Mouse (Mus musculus): ENCODE measurements at regions not wholly inside any gene's neighbourhood (a gene's known extent, or its start where the extent isn't known, plus 50 kb on each side); places are given as distances from the start of the nearest gene placed in this dataset.

DNA sequence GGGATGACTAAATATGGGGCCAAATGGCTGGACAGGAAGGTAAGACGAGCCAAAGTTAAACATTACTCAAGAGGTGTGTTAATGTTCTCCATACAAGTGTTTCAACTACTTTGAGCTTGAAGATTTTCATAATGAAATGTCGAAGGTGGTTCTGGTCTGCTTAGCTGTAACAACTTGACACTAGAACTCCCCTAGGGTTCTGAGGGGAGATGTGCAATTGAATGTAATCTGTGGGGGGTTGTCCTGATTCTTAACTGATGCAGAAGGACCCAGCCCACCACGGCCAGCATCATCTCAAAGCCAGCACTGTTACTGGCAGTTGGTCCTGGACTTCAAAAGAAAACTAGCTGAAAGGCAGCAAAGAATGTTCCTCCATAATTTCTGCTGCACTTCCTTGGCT is 55.3 kb downstream of the Gpr88 start:
- no peak overlapping the region for H3ac ChIP-seq (ENCODE audit: control insufficient read depth, insufficient read length)
- no peaks in the 10 kb centered on the region for H3K79me2 ChIP-seq (ENCODE audit: control insufficient read depth, insufficient read depth)
- no peaks in the 10 kb centered on the region for H3K36me3 ChIP-seq (ENCODE audit: control insufficient read depth, insufficient read depth)
- no peak overlapping the region for H3K4me3 ChIP-seq
- no peak overlapping the region for H3K4me2 ChIP-seq (ENCODE audit: low read depth)
- TF ChIP-seq SRF (IDR thresholded peaks at IDR 0.05; ENCODE audit: control insufficient read depth, insufficient read length, low read depth) (no peak), MYOG (IDR thresholded peaks at IDR 0.05; ENCODE audit: control insufficient read depth in 1 of 3, insufficient read depth in 1 of 3, insufficient read length in 2 of 3, low read depth in 2 of 3) (no peak), TCF3 (IDR thresholded peaks at IDR 0.05; ENCODE audit: insufficient read length, low read depth) (no peak), TCF12 (IDR thresholded peaks at IDR 0.05; ENCODE audit: insufficient read depth, poor library complexity, severe bottlenecking) (no peak), USF1 (IDR thresholded peaks at IDR 0.05; ENCODE audit: low read depth) (no peak), E2F4 (IDR thresholded peaks at IDR 0.05; ENCODE audit: insufficient read depth) (no peak), REST (IDR thresholded peaks at IDR 0.05; ENCODE audit: insufficient read depth, insufficient read length) (no peak), MYOD1 (IDR thresholded peaks at IDR 0.05; ENCODE audit: control insufficient read depth in 1 of 3, insufficient read length in 2 of 3, low read depth in 2 of 3) (no peak), POLR2A (IDR thresholded peaks at IDR 0.05; ENCODE audit: insufficient read length, low read depth) (no peak)
- no peaks in the 10 kb centered on the region for H3K27me3 ChIP-seq (ENCODE audit: control insufficient read depth, insufficient read depth, insufficient read length)

DNA sequence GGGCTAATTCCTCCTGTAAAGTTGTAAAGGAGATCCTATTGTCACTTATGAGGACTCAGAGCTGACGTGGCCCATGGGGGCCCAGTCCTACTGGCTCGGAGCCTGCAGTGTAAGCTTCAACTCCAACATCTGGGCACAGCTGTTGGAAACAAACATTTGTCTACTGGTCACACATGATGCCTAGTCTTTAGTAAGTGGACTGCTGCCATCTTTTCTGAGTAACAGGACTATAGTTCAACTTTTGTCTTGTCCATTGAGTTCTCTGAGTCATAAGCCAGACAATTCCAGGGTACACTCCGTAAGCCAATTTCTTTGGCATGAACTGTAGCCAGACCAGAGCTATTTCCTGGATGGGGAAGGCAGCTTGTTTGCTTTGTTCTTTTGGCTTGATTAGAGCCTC is 58.6 kb downstream of the Gpr88 start:
- peak overlapping the region; percentile 45 for H3K4me2 ChIP-seq (ENCODE audit: low read depth)
- no peak overlapping the region for H3K4me3 ChIP-seq
- no peak overlapping the region for H3ac ChIP-seq (ENCODE audit: control insufficient read depth, insufficient read length)
- H3K36me3 ChIP-seq (ENCODE audit: control insufficient read depth, insufficient read depth) = no peaks in the 10 kb centered on the region
- TF ChIP-seq USF1 (IDR thresholded peaks at IDR 0.05; ENCODE audit: low read depth) (no peak), CEBPB (IDR thresholded peaks at IDR 0.05; ENCODE audit: insufficient read depth, poor library complexity, severe bottlenecking) (no peak), TCF3 (IDR thresholded peaks at IDR 0.05; ENCODE audit: insufficient read length, low read depth) (no peak), POLR2AphosphoS2 (IDR thresholded peaks at IDR 0.05; ENCODE audit: insufficient read length, low read depth) (no peak), TCF12 (IDR thresholded peaks at IDR 0.05; ENCODE audit: insufficient read depth, poor library complexity, severe bottlenecking) (no peak), MAX (IDR thresholded peaks at IDR 0.05; ENCODE audit: low read depth) (no peak), SRF (IDR thresholded peaks at IDR 0.05; ENCODE audit: control insufficient read depth, insufficient read length, low read depth) (no peak), MYOD1 (IDR thresholded peaks at IDR 0.05; ENCODE audit: control insufficient read depth in 1 of 3, insufficient read length in 2 of 3, low read depth in 2 of 3) (peak in 1 of 3 experiments; percentile 8), REST (IDR thresholded peaks at IDR 0.05; ENCODE audit: insufficient read depth, insufficient read length) (no peak)
- H3K79me2 ChIP-seq (ENCODE audit: control insufficient read depth, insufficient read depth) = no peaks in the 10 kb centered on the region
- no peaks in the 10 kb centered on the region for H3K27me3 ChIP-seq (ENCODE audit: control insufficient read depth, insufficient read depth, insufficient read length)

DNA sequence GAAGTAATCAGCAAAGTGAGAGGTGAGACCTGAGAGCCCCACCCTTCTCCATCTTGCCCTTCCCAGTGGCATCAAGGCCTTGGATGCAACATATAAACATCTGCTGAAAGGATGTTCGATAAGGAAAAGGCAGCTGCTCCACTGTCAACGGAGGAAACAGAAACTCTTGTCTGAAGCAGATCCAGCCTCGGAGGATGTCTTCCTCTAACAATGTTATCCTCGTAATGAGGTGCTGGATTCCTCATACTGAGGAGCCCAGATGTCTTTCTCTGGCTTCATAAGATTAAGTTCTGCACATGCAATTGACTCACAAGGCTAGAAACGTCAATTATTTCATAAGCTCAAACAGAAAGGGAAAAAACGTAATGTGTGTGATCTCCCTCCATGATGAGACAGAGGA is 61.8 kb upstream of the Vcam1 start:
- H3K27me3 ChIP-seq (ENCODE audit: control insufficient read depth, insufficient read depth, insufficient read length) = no peaks in the 10 kb centered on the region
- no peaks in the 10 kb centered on the region for H3K79me2 ChIP-seq (ENCODE audit: control insufficient read depth, insufficient read depth)
- TF ChIP-seq POLR2AphosphoS2 (IDR thresholded peaks at IDR 0.05; ENCODE audit: insufficient read length, low read depth) = no peak
- TF ChIP-seq E2F4 (IDR thresholded peaks at IDR 0.05; ENCODE audit: insufficient read depth) = no peak
- no peak for TF ChIP-seq CEBPB (IDR thresholded peaks at IDR 0.05; ENCODE audit: insufficient read depth, poor library complexity, severe bottlenecking)
- no peak for TF ChIP-seq USF1 (IDR thresholded peaks at IDR 0.05; ENCODE audit: low read depth)
- TF ChIP-seq MYOD1 (IDR thresholded peaks at IDR 0.05; ENCODE audit: control insufficient read depth in 1 of 3, insufficient read length in 2 of 3, low read depth in 2 of 3) = no peak
- no peak for TF ChIP-seq MAX (IDR thresholded peaks at IDR 0.05; ENCODE audit: low read depth)
- no peak overlapping the region for H3K4me3 ChIP-seq
- H3K4me2 ChIP-seq (ENCODE audit: low read depth) = no peak overlapping the region
- H3K36me3 ChIP-seq (ENCODE audit: control insufficient read depth, insufficient read depth) = no peaks in the 10 kb centered on the region
- no peak overlapping the region for H3ac ChIP-seq (ENCODE audit: control insufficient read depth, insufficient read length)

DNA sequence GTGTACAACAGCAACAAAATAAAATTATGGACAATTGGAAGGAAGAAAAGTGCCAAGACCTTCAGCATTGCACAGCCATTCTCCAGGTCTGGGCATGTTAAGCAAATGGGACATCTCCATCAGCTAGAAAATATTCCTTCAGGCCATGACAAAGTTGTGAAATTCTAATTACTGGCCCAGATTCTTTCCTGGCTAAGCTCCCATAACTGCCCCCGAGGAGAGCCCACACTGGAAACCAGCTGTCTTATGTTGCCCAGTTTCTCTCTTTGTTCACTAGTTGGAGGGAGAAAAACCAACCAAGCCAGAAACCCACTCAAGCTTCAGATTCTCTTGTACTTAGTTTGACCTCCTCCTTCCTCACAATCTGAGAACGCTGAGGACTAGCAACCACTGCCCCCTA is 61.2 kb upstream of the Vcam1 start:
- no peak overlapping the region for H3K4me3 ChIP-seq
- TF ChIP-seq MYOG (IDR thresholded peaks at IDR 0.05; ENCODE audit: control insufficient read depth in 1 of 3, insufficient read depth in 1 of 3, insufficient read length in 2 of 3, low read depth in 2 of 3) = no peak
- no peak for TF ChIP-seq MAX (IDR thresholded peaks at IDR 0.05; ENCODE audit: low read depth)
- no peak for TF ChIP-seq MYOD1 (IDR thresholded peaks at IDR 0.05; ENCODE audit: control insufficient read depth in 1 of 3, insufficient read length in 2 of 3, low read depth in 2 of 3)
- no peak for TF ChIP-seq USF1 (IDR thresholded peaks at IDR 0.05; ENCODE audit: low read depth)
- TF ChIP-seq POLR2AphosphoS2 (IDR thresholded peaks at IDR 0.05; ENCODE audit: insufficient read length, low read depth) = no peak
- TF ChIP-seq TCF3 (IDR thresholded peaks at IDR 0.05; ENCODE audit: insufficient read length, low read depth) = no peak
- no peak for TF ChIP-seq CEBPB (IDR thresholded peaks at IDR 0.05; ENCODE audit: insufficient read depth, poor library complexity, severe bottlenecking)
- no peak for TF ChIP-seq POLR2A (IDR thresholded peaks at IDR 0.05; ENCODE audit: insufficient read length, low read depth)
- TF ChIP-seq TCF12 (IDR thresholded peaks at IDR 0.05; ENCODE audit: insufficient read depth, poor library complexity, severe bottlenecking) = no peak
- no peak for TF ChIP-seq REST (IDR thresholded peaks at IDR 0.05; ENCODE audit: insufficient read depth, insufficient read length)
- no peak for TF ChIP-seq SRF (IDR thresholded peaks at IDR 0.05; ENCODE audit: control insufficient read depth, insufficient read length, low read depth)
- no peak for TF ChIP-seq E2F4 (IDR thresholded peaks at IDR 0.05; ENCODE audit: insufficient read depth)
- no peak overlapping the region for H3K4me2 ChIP-seq (ENCODE audit: low read depth)
- no peaks in the 10 kb centered on the region for H3K27me3 ChIP-seq (ENCODE audit: control insufficient read depth, insufficient read depth, insufficient read length)
- no peaks in the 10 kb centered on the region for H3K79me2 ChIP-seq (ENCODE audit: control insufficient read depth, insufficient read depth)
- H3ac ChIP-seq (ENCODE audit: control insufficient read depth, insufficient read length) = no peak overlapping the region
- no peaks in the 10 kb centered on the region for H3K36me3 ChIP-seq (ENCODE audit: control insufficient read depth, insufficient read depth)

DNA sequence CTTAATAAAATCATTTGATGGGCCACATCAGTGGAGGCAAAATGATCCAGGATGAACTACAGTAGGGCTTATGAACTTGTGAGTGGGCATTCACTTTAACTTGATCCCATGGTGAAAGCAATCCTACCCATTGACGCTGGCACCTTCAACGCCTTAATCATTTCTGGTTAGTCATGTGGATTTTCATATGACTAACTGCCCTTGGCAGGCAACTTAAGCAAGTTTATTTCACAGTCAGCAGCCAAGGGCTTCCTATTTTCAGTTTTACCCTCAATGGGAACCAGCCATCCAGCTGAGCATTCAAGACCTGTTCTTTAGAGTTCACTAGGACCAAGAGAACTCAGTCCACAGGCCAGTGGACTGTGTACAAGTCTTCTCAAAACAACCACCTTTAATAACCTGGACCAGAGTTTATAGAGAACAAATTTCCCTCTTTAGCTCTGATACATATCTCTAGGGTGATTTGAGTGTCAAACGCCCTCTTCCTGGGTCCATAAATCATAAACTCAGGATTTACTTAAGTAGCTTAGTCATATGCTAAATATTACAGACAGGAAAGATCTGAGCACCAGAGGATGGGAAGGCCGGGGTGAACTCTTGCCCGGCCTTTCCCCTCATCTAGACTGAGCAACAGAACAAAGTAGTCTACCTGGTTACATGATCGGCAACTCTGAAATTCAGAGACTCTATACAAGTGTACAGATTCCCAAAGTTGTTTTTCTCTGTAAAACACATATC is 60.0 kb upstream of the Vcam1 start:
- TF ChIP-seq CEBPB (IDR thresholded peaks at IDR 0.05; ENCODE audit: insufficient read depth, poor library complexity, severe bottlenecking) (0 out of 2 replicates have a peak, but pooled peaks have one; percentile 14), USF1 (IDR thresholded peaks at IDR 0.05; ENCODE audit: low read depth) (peak; percentile 46), POLR2A (IDR thresholded peaks at IDR 0.05; ENCODE audit: insufficient read length, low read depth) (no peak)
- H3K27me3 ChIP-seq (ENCODE audit: control insufficient read depth, insufficient read depth, insufficient read length) = no peaks in the 10 kb centered on the region
- H3K4me3 ChIP-seq = no peak overlapping the region
- no peak overlapping the region for H3ac ChIP-seq (ENCODE audit: control insufficient read depth, insufficient read length)
- no peaks in the 10 kb centered on the region for H3K36me3 ChIP-seq (ENCODE audit: control insufficient read depth, insufficient read depth)
- peak overlapping the region; percentile 60 for H3K4me2 ChIP-seq (ENCODE audit: low read depth)
- no peaks in the 10 kb centered on the region for H3K79me2 ChIP-seq (ENCODE audit: control insufficient read depth, insufficient read depth)
